8 mouse cellular contexts compared by ENCODE assay signal in the genomic region with DNA sequence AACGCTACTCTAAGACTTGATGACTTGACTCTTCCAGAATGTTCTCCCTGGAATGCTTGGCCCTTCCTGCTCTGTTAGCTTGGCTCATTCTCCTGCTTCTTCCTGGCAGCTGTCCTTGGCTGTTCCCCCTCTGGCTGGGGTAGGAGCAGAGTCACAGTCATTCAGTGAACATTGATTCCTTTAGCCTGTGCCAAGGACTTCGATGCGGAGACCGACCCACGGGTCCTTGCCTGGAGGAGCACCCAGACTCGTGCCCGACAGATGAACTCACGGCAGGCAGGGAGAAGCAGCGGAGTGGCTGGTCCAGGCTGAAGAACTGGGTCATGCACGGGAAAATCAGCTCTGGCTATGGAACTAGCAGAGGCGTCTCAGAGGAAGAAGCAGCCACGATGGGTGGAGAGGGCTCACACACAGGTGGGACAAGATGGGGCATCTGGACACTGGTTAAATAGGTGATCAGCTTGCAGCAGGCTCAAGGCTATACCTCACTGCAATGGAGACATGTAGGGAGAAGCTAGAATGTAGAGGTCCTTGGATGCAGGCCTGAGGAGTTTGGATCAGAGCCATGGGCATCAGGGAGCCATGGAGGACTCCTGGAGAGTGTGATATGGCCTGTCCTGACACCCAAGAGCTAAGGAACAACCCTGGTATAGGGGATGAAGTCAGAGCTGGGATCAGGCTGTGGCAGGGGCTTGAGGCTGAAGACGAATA. TPM values are rescaled to one million over a fixed set of nuclear protein-coding genes. Genes with fewer than 3 reads are reported as not detected.
DNase-seq lines count a peak whose midpoint lies in the region; ATAC-seq and TF ChIP-seq lines count a peak whose summit lies in the region.

No protein-coding gene starts in this region.

- intact Hi-C loops in gastrocnemius, postnatal 36 days (cut with DNase I), result no loop called here

- no peak overlapping the region for H3K27ac ChIP-seq in midbrain, embryonic 16.5 days (ENCODE audit: low read length)
- H3K27ac ChIP-seq in midbrain, embryonic 13.5 days, result no peak overlapping the region
- H3K27ac ChIP-seq in cerebellum, adult 2 months (ENCODE audit: insufficient read depth, low read length), result no peak overlapping the region
- peak overlapping the region; percentile 48; the same call in 1 of the 2 replicates for H3K27ac ChIP-seq in kidney, embryonic 15.5 days
- no peak overlapping the region for H3K27ac ChIP-seq in forebrain, embryonic 16.5 days (ENCODE audit: low read length)

- H3K9ac ChIP-seq in midbrain, embryonic 16.5 days (ENCODE audit: low read depth, low read length), result 0 out of 2 replicates have a peak overlapping the region, but pooled peaks have one; percentile 21
- H3K9ac ChIP-seq in midbrain, embryonic 13.5 days (replicated peaks), result no peak overlapping the region
- no peak overlapping the region for H3K9ac ChIP-seq in kidney, embryonic 15.5 days
- H3K9ac ChIP-seq in forebrain, embryonic 16.5 days (replicated peaks; ENCODE audit: low read depth, low read length), result no peak overlapping the region

- DNase-seq in cerebellum, adult 2 months, result peak; percentile 61 to 64
- peak; percentile 57 to 75 for DNase-seq in gastrocnemius, postnatal 36 days
- peak; percentile 57 for DNase-seq in lung, postnatal 36 days
- no peak for DNase-seq in thymus, postnatal 25 days

- peaks cover 27% of the 10 kb centered on the region for H3K4me1 ChIP-seq in midbrain, embryonic 16.5 days (ENCODE audit: control insufficient read depth, insufficient read depth, low read length)
- H3K4me1 ChIP-seq in midbrain, embryonic 13.5 days (replicated peaks), result peaks cover 81% of the 10 kb centered on the region
- peaks cover 39% of the 10 kb centered on the region for H3K4me1 ChIP-seq in cerebellum, adult 2 months (ENCODE audit: control insufficient read depth, insufficient read depth, low read length)
- peaks cover 76% of the 10 kb centered on the region for H3K4me1 ChIP-seq in kidney, embryonic 15.5 days
- peaks cover 41% of the 10 kb centered on the region for H3K4me1 ChIP-seq in forebrain, embryonic 16.5 days (replicated peaks; ENCODE audit: control insufficient read depth, insufficient read depth, low read length)

- no peak for TF ChIP-seq POLR2A in cerebellum, adult 2 months (IDR thresholded peaks at IDR 0.05; ENCODE audit: borderline replicate concordance, insufficient read depth, low read length)

- no peak overlapping the region for H3K4me2 ChIP-seq in midbrain, embryonic 16.5 days (ENCODE audit: low read length)
- no peak overlapping the region for H3K4me2 ChIP-seq in midbrain, embryonic 13.5 days (replicated peaks)
- no peak overlapping the region for H3K4me2 ChIP-seq in kidney, embryonic 15.5 days
- no peak overlapping the region for H3K4me2 ChIP-seq in forebrain, embryonic 16.5 days (ENCODE audit: low read length)

- H3K9me3 ChIP-seq in midbrain, embryonic 16.5 days (replicated peaks; ENCODE audit: control insufficient read depth, low read length, poor library complexity, severe bottlenecking), result no peaks in the 10 kb centered on the region
- no peaks in the 10 kb centered on the region for H3K9me3 ChIP-seq in midbrain, embryonic 13.5 days
- H3K9me3 ChIP-seq in kidney, embryonic 15.5 days (replicated peaks), result no peaks in the 10 kb centered on the region
- no peaks in the 10 kb centered on the region for H3K9me3 ChIP-seq in forebrain, embryonic 16.5 days (ENCODE audit: control insufficient read depth, low read length)

- 88% methylated on average over 13 of the region's 13 CpGs for WGBS in midbrain, embryonic 16.5 days
- WGBS in midbrain, embryonic 13.5 days, result 94% methylated on average over 13 of the region's 13 CpGs
- 8% methylated on average over 13 of the region's 13 CpGs for WGBS in cerebellum, adult 2 months
- WGBS in kidney, embryonic 15.5 days, result 63% methylated on average over 13 of the region's 13 CpGs
- 70% methylated on average over 13 of the region's 13 CpGs for WGBS in forebrain, embryonic 16.5 days

- ATAC-seq in midbrain, embryonic 16.5 days, result no peak
- ATAC-seq in midbrain, embryonic 13.5 days, result no peak
- no peak for ATAC-seq in kidney, embryonic 15.5 days (replicated peaks; ENCODE audit: low FRiP score)
- no peak for ATAC-seq in forebrain, embryonic 16.5 days

- no peak overlapping the region for H3K4me3 ChIP-seq in midbrain, embryonic 16.5 days (ENCODE audit: low read depth, low read length)
- H3K4me3 ChIP-seq in midbrain, embryonic 13.5 days (replicated peaks), result no peak overlapping the region
- H3K4me3 ChIP-seq in cerebellum, adult 2 months (replicated peaks; ENCODE audit: insufficient read depth, low read depth, low read length), result no peak overlapping the region
- no peak overlapping the region for H3K4me3 ChIP-seq in kidney, embryonic 15.5 days (replicated peaks)
- no peak overlapping the region for H3K4me3 ChIP-seq in forebrain, embryonic 16.5 days (replicated peaks; ENCODE audit: low read length)

- no peaks in the 10 kb centered on the region for H3K36me3 ChIP-seq in midbrain, embryonic 16.5 days (ENCODE audit: control insufficient read depth, insufficient read depth, low read length)
- no peaks in the 10 kb centered on the region; the same call in 1 of the 2 replicates for H3K36me3 ChIP-seq in midbrain, embryonic 13.5 days
- H3K36me3 ChIP-seq in kidney, embryonic 15.5 days, result no peaks in the 10 kb centered on the region
- no peaks in the 10 kb centered on the region for H3K36me3 ChIP-seq in forebrain, embryonic 16.5 days (ENCODE audit: control insufficient read depth, insufficient read depth)

- H3K27me3 ChIP-seq in midbrain, embryonic 16.5 days (ENCODE audit: control insufficient read depth, insufficient read depth, low read depth, low read length), result no peaks in the 10 kb centered on the region
- no peaks in the 10 kb centered on the region for H3K27me3 ChIP-seq in midbrain, embryonic 13.5 days
- no peaks in the 10 kb centered on the region for H3K27me3 ChIP-seq in cerebellum, adult 2 months (ENCODE audit: control insufficient read depth, insufficient read depth, low read length)
- H3K27me3 ChIP-seq in kidney, embryonic 15.5 days, result no peaks in the 10 kb centered on the region
- no peaks in the 10 kb centered on the region for H3K27me3 ChIP-seq in forebrain, embryonic 16.5 days (replicated peaks; ENCODE audit: control insufficient read depth, insufficient read depth, low read length)

- no peak for TF ChIP-seq CTCF in cerebellum, adult 2 months (IDR thresholded peaks at IDR 0.05; ENCODE audit: borderline replicate concordance, insufficient read depth, low read depth, low read length)

RNA-seq across cellular contexts. Expression of a gene that starts 53.8 kb away (rescaled TPM):
- polyA plus RNA-seq in midbrain, embryonic 16.5 days (2015; fragmentation: Nextera tagmentation; extraction: Ambion mirVana), result 13.1 and 17.5 TPM in 2 replicates
- polyA plus RNA-seq in midbrain, embryonic 13.5 days (2015; fragmentation: Nextera tagmentation; extraction: Ambion mirVana), result 20.3 and 25.0 TPM in 2 replicates
- 29.1 and 35.4 TPM in 2 replicates for polyA plus RNA-seq in cerebellum, adult 2 months (2012; rRNA removed)
- total RNA-seq in gastrocnemius, postnatal 36 days (2021), result under 1 TPM; 0.87 to 0.94 TPM
- 7.1 and 8.7 TPM in 2 replicates for polyA plus RNA-seq in kidney, embryonic 15.5 days (2015; fragmentation: Nextera tagmentation; extraction: Ambion mirVana)
- 12.3 and 13.1 TPM in 2 replicates for polyA plus RNA-seq in forebrain, embryonic 16.5 days (2015; fragmentation: Nextera tagmentation; extraction: Ambion mirVana)
